Mouse (Mus musculus) gonadal fat pad, adult 2 months (tissue): ENCODE data around the gene B3glct. TPM values are rescaled to one million over a fixed set of nuclear protein-coding genes. Genes with fewer than 3 reads are reported as not detected.

ENCODE experiments used
- DNase-seq: peaks from one replicate; pipeline ENCODE4 v3.0.0-alpha.2; 2012; ENCODE audit warnings: low read depth
- polyA plus RNA-seq: library from polyadenylated mRNA; depleted of rRNA; stranded (reverse); fragments of >200 nt; gene quantifications from 2 replicates; pipeline ENCODE4 v1.2.3, GENCODE M21; 2012

The B3glct gene
- polyA plus RNA-seq, 1 experiment = 11.1 TPM

DNA sequence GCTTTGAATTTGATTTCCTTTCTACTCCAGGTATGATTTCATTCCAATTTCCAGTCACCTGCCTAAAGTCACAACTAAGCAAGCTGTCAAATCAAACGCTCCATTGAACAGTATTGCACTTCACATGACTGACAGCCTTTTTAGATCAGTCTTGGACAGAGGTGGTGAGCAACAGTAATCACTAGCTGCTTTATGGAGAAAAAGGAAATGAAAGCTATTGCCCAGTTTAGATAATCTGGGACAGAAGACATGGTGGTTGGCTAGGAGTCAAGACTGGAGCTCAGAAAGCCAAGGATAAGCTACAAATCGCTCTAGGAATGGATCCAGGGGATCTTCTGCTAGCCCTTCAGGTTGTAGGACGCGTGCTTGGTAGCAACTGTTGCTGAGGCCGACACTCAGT is 14.6 kb upstream of the B3glct start:
- no peak for DNase-seq

DNA sequence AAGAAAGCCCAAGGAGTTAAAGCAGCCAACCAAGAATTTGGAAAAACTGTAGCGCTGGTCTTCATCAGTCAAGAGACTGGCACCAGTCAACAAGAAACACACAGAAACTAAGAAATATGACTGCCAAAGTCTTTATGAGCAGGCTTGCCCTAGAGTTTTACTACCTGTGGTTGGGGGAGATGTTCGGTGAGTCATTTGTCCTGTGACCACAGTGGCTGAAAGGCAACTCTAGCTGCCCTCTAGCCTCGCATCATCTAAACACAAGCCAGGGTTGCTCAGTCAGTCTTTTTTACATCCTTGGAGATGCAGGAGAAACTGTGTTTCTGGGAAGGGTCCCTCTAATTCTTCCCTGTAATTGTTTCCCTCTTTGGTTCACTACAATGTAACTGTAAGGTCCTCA is 834 bp upstream of the B3glct start:
- no peak for DNase-seq

DNA sequence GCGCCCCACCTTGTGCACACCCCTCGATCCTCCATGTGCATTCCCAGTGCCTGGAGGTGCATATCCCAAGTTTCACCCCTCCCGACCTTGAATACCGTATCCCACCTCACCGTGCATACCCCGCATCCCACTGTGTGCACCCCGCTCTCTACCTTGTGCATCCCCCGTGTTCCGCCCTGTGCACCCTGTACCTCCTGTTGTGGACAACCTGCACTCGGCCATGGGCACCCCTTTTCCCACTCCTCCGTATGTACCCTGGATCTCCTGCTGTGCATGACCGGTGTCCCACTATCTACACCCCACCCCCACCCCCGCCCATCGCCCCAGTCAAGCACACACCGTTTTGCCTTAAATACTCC is 939 bp downstream of the B3glct start:
- DNase-seq = no peak

DNA sequence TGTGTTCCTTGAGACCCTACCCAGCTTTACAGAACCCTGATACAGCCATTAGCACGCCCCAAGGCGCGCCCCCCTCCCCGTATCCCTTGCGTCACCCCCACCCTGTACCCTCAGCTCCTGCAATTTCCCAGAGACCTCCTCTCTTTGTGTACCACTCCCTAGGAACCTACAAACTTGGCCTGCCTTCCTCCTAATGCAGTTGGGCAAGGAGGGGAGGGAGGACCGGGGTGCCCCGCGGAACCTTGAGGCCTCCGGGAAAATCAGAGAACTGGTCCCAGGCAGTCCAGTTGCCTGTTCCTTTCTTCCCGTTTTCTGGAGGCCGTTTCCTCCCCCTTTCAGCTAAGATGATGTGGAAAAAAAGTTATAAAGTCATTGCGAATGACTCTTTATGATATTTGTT is 1.3 kb downstream of the B3glct start:
- no peak for DNase-seq

DNA sequence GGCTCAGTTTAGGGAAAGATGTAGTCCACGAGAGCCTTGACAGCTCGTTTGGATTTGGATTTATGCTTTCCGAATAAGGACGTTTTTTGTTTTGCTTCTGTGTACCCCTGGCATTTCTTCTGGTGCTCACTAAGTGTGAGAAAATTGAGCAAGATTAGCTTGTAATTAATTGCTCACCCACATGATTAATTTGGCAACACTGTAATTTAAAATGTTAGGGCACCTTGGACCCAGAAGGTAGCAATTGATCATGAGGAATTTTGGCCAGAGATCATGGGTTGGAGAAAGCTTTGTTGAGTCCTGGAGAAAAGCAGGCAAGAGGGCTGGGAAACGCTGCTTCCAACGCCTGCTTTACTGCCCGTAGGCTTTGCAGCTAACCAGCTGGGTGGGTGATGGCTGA is 1.9 kb downstream of the B3glct start:
- DNase-seq = no peak

DNA sequence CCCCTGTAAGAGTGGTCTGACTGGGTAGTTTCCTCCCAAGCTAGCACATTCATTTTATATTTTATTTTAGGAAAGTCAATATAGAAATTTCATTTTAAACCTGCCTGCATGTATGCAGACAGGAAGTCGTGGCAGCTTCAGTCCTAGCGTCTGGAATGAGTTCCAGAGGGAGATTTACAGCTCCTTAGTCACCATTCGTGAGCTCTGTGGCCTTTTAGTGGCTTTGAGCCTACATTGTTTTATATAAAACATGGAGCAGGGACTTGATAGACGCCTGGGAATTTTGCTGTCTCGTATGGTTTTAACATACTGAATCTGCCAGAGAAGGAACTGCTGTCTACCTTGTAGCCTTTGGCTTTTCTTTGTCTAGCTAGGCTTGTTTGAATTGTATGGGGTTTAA is 2.9 kb downstream of the B3glct start:
- DNase-seq = no peak

DNA sequence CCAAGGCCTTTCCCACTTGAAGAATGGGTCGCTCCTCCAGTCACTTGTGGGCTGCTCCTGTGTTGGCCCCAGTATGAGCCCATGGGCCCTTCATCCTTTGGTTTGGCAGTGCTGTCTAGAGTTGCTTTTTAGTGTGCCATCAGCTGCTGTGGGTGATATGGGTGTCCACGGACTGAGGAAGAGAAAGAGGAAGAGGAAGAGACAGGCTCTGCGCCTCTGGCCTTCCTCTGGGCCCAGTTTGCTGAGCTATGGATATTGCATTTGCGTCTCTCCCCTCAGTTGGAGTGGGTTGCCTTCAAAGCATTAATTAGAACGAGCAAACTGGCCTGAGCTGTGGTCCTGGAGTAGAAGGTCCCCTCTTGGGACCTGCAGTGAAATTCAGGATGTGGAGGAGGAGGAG is 11.8 kb downstream of the B3glct start:
- no peak for DNase-seq

GRCm38 (mm10) chr5:149692548-149692947 is 14.5 kb downstream of the B3glct start:
- DNase-seq = no peak

- no peak for DNase-seq
Observed at GRCm38 (mm10) chr5:149693200-149693599, 15.2 kb downstream of the B3glct start.

DNA sequence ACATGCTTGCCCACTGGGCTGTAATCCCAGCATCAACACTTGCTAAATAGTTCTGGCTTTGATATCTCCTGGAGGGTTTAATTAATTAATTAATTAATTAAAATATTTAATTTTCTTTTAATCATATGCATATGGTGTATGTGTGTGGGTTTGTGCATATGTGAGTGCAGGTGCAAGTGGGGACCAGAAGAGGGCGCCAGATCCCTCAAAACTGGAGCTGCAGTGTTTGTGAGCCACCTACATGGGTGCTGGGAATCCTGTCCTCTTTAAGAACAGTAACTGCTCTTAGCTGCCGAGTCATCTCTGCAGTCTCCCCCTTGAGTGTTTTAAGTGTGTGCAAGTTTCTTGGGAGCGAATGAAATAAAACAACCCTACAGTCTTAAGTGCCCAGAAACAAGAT is 15.9 kb downstream of the B3glct start:
- no peak for DNase-seq

DNA sequence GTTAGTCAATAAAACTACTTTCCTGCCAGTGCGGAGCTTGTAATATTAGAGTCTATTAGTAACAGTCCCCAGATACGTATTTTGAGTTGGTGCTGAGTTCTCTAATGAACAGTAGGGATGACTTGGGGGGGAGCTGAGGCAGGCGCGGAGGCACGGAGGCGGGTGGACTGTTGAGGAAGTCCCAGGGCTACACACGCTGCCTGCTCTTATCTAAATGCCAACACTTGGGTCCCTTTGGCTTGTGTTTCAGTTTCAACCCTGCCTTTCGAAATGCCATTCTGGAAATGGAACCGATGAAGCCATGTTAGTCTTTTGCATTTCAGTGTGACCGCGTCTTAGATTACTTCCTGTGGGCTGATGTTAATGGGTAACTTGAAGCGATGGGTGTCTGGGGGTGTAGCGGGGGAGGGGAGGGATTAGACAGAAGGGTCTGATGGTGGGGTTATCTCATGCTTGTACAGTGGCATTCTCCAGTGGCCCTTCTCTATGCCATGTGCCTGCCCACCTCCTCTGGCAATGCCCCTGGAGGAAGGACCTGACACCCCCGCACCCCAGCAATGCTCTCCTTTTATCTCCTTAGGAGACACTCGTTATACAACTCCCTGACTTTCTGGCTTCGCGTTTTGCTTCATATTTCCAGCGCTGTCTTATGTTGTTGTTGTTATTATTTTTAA is 17.2 kb downstream of the B3glct start:
- DNase-seq = no peak

DNA sequence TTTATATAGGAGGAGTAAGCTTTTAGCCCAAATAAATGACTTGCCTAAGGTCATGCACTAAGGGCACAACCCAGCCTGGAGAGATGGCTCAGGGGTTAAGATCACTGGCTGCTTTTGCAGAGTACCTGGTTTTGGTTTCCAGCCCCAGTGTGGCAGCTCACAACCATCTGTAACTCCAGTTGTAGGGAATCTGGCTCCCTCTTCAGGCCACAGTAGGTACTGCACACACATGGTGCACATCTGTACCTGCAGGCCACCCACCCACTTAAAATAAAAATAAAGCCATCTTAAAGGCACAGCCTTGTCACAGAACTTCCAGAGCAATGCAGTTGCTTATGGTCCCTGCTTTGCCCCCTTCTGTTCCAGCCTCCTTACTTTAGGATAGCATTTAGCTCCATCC is 24.7 kb downstream of the B3glct start:
- DNase-seq = no peak

GRCm38 (mm10) chr5:149711545-149711944 is 33.5 kb downstream of the B3glct start:
- DNase-seq = no peak

GRCm38 (mm10) chr5:149713170-149713774 is 35.2 kb downstream of the B3glct start:
- DNase-seq = no peak

- no peak for DNase-seq
Observed at GRCm38 (mm10) chr5:149713834-149714233, 35.8 kb downstream of the B3glct start.

GRCm38 (mm10) chr5:149715571-149716328 is 37.7 kb downstream of the B3glct start:
- DNase-seq = no peak

DNA sequence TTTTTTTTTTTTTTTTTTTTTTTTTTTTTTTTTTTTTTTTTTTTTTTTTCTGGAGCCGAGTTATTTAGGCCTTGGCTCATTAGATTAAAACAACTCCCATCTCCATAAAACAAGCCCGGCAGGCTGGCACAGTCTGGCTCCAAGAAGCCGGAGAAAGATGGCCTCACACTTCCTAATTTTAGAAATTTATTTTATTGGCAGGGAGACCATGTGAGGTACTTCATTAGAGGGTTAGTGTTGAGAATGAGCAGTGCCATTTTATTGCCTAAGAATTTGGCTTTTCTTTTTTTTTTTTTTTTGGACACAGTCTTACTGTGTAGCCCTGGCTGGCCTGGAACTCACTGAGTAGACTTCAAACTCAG is 38.3 kb downstream of the B3glct start:
- DNase-seq = no peak

DNA sequence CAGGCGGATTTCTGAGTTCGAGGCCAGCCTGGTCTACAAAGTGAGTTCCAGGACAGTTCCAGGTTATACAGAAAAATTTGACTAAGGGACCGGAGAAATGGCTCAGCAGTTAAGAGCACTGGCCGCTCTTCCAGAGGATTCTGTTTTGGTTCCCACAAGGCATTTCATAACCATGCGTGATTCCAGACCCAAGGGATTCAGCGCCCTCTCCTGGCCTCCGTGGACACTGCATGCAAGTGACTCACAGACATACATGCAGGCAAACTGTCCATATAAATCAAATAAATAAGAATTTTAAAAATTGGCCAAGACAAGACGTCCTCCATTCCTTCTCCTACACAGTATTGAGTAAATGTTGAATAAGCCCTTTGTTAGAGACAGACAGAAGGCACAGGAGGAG is 53.7 kb downstream of the B3glct start:
- no peak for DNase-seq

- no peak for DNase-seq
Observed at GRCm38 (mm10) chr5:149737210-149737609, 59.2 kb downstream of the B3glct start.

DNA sequence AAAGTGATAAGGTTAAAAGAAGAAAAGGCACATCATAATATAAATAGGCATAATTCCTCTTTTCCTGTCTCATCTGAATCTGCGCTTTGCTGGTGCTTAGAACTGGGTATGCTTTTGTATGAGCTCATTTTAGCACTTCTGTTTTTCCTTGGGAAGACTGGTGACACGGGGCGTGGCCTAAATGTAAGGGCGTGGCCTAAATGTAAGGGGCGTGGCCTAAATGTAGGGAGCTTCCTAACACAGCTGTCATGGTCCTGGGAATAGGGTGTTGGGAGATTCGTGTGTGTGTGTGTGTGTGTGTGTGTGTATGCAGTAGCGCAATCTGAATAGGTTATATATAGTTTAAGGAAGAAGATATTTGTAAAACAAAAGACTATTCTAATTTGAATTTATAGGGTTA is 62.1 kb downstream of the B3glct start:
- no peak for DNase-seq

DNA sequence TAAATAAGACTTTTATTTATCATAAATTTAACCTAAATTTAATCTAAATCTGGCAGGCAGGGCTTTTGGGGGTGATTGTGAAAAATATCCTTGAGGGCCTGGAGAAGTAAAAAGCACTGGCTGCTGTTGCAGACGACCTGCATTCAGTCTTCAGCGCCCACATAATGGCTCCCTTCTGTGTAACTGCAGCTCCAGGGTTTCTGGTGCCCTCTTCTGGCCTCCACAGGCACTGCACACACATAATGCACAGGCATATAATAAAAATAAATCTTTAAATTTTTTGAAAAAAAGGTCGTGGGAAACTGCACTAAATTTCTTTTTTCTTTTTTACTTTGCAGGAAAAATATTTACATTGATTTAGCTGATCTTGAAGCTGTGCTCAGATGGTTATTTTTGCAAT is 62.7 kb downstream of the B3glct start:
- DNase-seq = no peak

- DNase-seq = no peak
Observed at GRCm38 (mm10) chr5:149742286-149742685, 64.3 kb downstream of the B3glct start.

DNA sequence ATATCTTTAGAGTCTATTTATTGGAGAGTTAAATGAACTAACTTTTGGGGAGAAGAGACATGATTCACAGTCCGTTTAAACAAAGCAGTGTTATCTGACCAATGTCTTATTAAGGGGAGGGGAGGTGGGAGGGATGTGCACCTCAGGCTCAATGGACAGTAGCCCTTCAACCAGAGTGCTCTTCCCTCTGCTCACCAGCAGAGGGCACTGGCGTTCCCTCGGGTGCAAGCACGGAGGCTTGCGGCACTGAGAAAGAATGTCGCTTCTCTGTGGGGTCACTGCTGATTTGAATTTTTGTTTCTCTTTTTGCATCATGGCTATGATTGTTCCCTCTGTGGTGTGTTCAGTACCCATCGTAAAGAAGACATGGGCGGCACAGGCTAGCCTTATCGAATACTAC is 67.0 kb downstream of the B3glct start:
- no peak for DNase-seq
